Mouse (Mus musculus) ES-Bruce4 (cell line): ENCODE data around the gene Mettl7a3. TPM values are rescaled to one million over a fixed set of nuclear protein-coding genes. Genes with fewer than 3 reads are reported as not detected.
"Not testable (repeated sequence)": the region's sequence is repeated elsewhere in the genome, so short reads cannot be mapped to it uniquely, and the experiment has no call there.

Source experiments
- H3K27ac ChIP-seq: 2 replicates; pipeline ENCODE4 v1.5.1; 2012; ENCODE audit warnings: low read length, inconsistent platforms; ENCODE audit not compliant: insufficient read depth
- H3K27me3 ChIP-seq: 2 replicates; pipeline ENCODE4 v1.6.1; 2012; ENCODE audit warnings: mild to moderate bottlenecking, low read length, inconsistent platforms; ENCODE audit not compliant: control insufficient read depth, poor library complexity, insufficient read depth, severe bottlenecking
- H3K36me3 ChIP-seq: 2 replicates; pipeline ENCODE4 v1.6.1; 2012; ENCODE audit warnings: inconsistent platforms, mild to moderate bottlenecking, low read length, moderate library complexity; ENCODE audit not compliant: control insufficient read depth, poor library complexity, insufficient read depth, severe bottlenecking
- H3K4me1 ChIP-seq: one replicate; pipeline ENCODE4 v1.8.1; 2011; ENCODE audit warnings: low read length; ENCODE audit not compliant: control insufficient read depth, insufficient read depth
- H3K4me3 ChIP-seq: 2 replicates; pipeline ENCODE4 v1.5.1; 2011; ENCODE audit warnings: low read depth, mild to moderate bottlenecking, low read length
- H3K9ac ChIP-seq: 2 replicates; pipeline ENCODE4 v1.6.1; 2012; ENCODE audit warnings: low read depth, mild to moderate bottlenecking, inconsistent platforms; ENCODE audit not compliant: poor library complexity, severe bottlenecking
- H3K9me3 ChIP-seq: replicated peaks from 2 replicates; pipeline ENCODE4 v1.6.1; 2012; ENCODE audit warnings: mild to moderate bottlenecking, low read length, inconsistent platforms; ENCODE audit not compliant: control insufficient read depth, poor library complexity, insufficient read depth, severe bottlenecking
- CTCF ChIP-seq: IDR thresholded peaks from one replicate; pipeline ENCODE4 v1.8.1; 2011; ENCODE audit warnings: low read depth, low read length
- EP300 ChIP-seq: IDR thresholded peaks from 2 replicates; pipeline ENCODE4 v1.6.1; 2011; ENCODE audit warnings: low read depth, low read length; ENCODE audit not compliant: insufficient read depth
- POLR2A ChIP-seq: IDR thresholded peaks from one replicate; pipeline ENCODE4 v1.8.1; 2011; ENCODE audit warnings: low read length; ENCODE audit not compliant: insufficient read depth
- polyA plus RNA-seq: library from polyadenylated mRNA; stranded (reverse); fragments of >200 nt; gene quantifications from 2 replicates; pipeline ENCODE4 v1.2.4, GENCODE M21; 2011; ENCODE audit warnings: low read depth; ENCODE audit not compliant: missing spikeins, insufficient read depth, insufficient read length

Mettl7a3 gene
- polyA plus RNA-seq, 1 experiment: not detected

- Histone ChIP-seq H3K9ac (no peak overlapping the region), H3K27ac (0 out of 2 replicates have a peak overlapping the region, but pooled peaks have one; percentile 10), H3K27me3 (no peaks in the 10 kb centered on the region), H3K9me3 (no peaks in the 10 kb centered on the region), H3K4me3 (no peak overlapping the region), H3K36me3 (no peaks in the 10 kb centered on the region), H3K4me1 (no peaks in the 10 kb centered on the region)
- TF ChIP-seq POLR2A (no peak), EP300 (peak; percentile 74; the same call in 1 of the 2 replicates)
Observed at GRCm38 (mm10) chr15:100314448-100315145, 20.1 kb upstream of the Mettl7a3 start.

GRCm38 (mm10) chr15:100318014-100318671 is 16.6 kb upstream of the Mettl7a3 start:
- not testable (repeated sequence) for H3K9ac ChIP-seq, H3K4me3 ChIP-seq, H3K27ac ChIP-seq, H3K4me1 ChIP-seq, H3K36me3 ChIP-seq, H3K27me3 ChIP-seq, H3K9me3 ChIP-seq

DNA sequence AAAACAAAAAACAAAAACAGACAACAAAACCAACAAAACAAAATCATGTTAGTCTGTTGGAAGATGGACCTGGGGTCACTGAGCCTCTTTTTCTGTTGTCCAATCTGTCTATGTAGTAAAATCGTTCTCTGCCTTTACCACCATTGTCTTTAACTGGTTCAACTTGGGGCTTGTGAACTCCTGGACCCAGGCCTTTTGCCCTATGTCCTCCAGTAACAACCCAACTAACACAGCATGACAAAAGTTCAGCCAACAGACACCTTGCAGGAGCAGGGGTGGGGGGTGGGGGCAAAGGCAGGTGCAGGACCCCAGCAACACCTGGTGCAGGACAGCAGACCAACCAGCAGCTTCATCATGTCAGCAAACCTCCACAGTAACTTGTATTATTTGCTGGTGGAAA is 14.8 kb upstream of the Mettl7a3 start:
- H3K27me3 ChIP-seq: no peaks in the 10 kb centered on the region
- TF ChIP-seq CTCF: no peak
- no peak for TF ChIP-seq POLR2A
- TF ChIP-seq EP300: no peak
- H3K9me3 ChIP-seq: no peaks in the 10 kb centered on the region
- H3K36me3 ChIP-seq: no peaks in the 10 kb centered on the region
- no peaks in the 10 kb centered on the region for H3K4me1 ChIP-seq
- no peak overlapping the region for H3K27ac ChIP-seq
- no peak overlapping the region for H3K9ac ChIP-seq
- no peak overlapping the region for H3K4me3 ChIP-seq

GRCm38 (mm10) chr15:100320295-100320905 is 14.3 kb upstream of the Mettl7a3 start:
- Histone ChIP-seq H3K27ac (no peak overlapping the region), H3K36me3 (no peaks in the 10 kb centered on the region)
- no peak for TF ChIP-seq EP300
- no peak for TF ChIP-seq POLR2A
- no peak for TF ChIP-seq CTCF

DNA sequence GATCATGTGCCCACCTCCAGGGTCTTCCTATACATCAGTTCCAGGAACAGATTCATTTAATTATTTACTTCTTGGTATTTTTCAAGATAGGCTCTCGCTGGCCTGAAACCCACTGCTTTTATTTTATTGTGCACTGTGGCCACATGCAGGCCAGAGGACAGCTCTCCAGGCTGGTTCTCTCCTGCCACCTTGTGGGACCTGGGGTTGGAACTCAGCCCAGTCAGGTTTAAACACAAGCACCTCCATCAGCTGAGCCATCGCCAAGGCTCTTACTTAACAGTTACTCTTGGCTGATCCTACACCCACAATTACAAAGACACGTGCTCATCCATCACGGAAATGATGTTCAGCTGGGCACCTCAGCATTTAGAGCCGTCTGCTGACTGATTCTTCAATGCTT is 13.6 kb upstream of the Mettl7a3 start:
- TF ChIP-seq POLR2A (no peak), CTCF (peak; percentile 94), EP300 (no peak)
- no peak overlapping the region for H3K27ac ChIP-seq
- H3K4me1 ChIP-seq: no peaks in the 10 kb centered on the region
- no peaks in the 10 kb centered on the region for H3K36me3 ChIP-seq
- no peaks in the 10 kb centered on the region for H3K9me3 ChIP-seq
- no peaks in the 10 kb centered on the region for H3K27me3 ChIP-seq
- H3K9ac ChIP-seq: no peak overlapping the region
- H3K4me3 ChIP-seq: no peak overlapping the region

More at GRCm38 (mm10) chr15:100320295-100320905, 14.3 kb upstream of the Mettl7a3 start:
- Histone ChIP-seq H3K9ac (no peak overlapping the region), H3K4me1 (no peaks in the 10 kb centered on the region), H3K27me3 (no peaks in the 10 kb centered on the region), H3K9me3 (no peaks in the 10 kb centered on the region), H3K4me3 (no peak overlapping the region)

DNA sequence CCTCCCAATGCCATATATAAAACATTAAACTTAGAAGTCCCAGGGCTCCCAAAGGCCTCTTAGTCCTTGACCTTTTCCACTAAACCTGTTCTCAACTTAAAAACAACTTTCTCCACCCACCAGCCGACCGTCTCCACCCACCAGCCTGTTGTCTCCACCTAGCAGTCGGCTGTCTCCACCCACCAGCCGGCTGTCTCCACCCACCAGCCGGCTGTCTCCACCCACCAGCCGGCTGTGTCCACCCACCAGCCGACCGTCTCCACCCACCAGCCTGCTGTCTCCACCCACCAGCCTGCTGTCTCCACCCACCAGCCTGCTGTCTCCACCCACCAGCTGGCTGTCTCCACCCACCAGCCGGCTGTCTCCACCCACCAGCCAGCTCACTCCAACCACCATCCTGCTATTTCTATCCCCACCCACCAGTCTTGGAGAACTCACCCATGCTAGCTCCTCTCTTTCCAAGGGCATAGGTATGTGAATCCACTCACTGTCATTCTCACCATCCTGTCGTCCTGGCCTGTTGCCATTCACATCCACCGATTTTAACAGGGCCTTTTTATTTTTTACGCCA is 10.6 kb upstream of the Mettl7a3 start:
- no peaks in the 10 kb centered on the region for H3K36me3 ChIP-seq
- H3K4me3 ChIP-seq: no peak overlapping the region
- no peaks in the 10 kb centered on the region for H3K4me1 ChIP-seq
- no peak overlapping the region for H3K9ac ChIP-seq
- H3K9me3 ChIP-seq: no peaks in the 10 kb centered on the region
- no peak overlapping the region for H3K27ac ChIP-seq
- H3K27me3 ChIP-seq: no peaks in the 10 kb centered on the region
- TF ChIP-seq CTCF: no peak
- TF ChIP-seq EP300: no peak
- TF ChIP-seq POLR2A: peak; percentile 14
